Mouse (Mus musculus): ENCODE measurements around the gene Gpr19. TPM values are rescaled to one million over a fixed set of nuclear protein-coding genes. Genes with fewer than 3 reads are reported as not detected.

Gene Gpr19
- total RNA-seq, 2 experiments from 2014 or later: 24.1 to 24.7 TPM

GRCm38 (mm10) chr6:134888563-134889017, 9.8 kb downstream of the Gpr19 start:
- DNase-seq (ENCODE audit: low spot score in 2 of 2): peak; percentile 63 to 77

DNA sequence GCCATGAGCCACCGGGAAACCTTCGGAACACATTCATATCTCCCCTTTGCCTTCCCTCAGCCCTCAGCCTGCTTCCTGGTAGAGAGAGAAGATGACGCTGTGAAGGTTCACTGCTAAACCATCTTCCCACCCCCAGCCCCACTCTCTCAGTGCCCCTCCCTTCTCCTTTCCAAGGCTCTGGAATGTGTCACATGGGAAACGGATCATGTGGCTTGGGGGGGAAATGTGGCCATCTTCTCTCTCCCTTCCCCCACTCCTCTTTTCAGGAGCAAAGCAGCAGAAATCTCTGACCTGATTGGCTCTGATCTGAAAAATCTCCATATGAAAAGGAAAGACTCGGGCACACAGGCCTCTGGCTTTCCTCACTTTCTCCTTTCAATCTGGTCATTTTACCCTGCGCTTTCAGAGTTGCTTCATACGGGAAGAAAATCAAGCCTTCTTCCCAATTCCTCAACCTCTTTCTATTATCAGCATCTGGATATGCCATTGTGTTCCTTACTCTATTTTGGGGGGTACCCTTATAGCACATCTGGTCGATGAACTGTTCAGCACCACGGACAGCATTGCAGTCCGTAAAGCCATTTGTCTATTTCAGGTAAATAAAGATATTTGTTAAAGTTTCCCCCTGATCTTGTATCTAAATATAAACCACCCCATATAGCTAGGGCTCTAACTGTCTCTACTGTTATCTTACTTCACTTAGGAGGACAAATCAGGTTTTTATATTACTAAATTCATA, 10.5 kb downstream of the Gpr19 start:
- DNase-seq (ENCODE audit: low spot score in 2 of 2): peak; percentile 78 to 94

- peak; percentile 24 to 40 for DNase-seq (ENCODE audit: low spot score in 2 of 2)
Observed at GRCm38 (mm10) chr6:134887008-134887407, 11.4 kb downstream of the Gpr19 start.

GRCm38 (mm10) chr6:134886475-134886874, 11.9 kb downstream of the Gpr19 start:
- DNase-seq (ENCODE audit: low spot score in 2 of 2): no peak

GRCm38 (mm10) chr6:134885515-134885914, 12.9 kb downstream of the Gpr19 start:
- DNase-seq (ENCODE audit: low spot score in 2 of 2): no peak

GRCm38 (mm10) chr6:134883661-134884060, 14.7 kb downstream of the Gpr19 start:
- no peak for DNase-seq (ENCODE audit: low spot score in 2 of 2)

DNA sequence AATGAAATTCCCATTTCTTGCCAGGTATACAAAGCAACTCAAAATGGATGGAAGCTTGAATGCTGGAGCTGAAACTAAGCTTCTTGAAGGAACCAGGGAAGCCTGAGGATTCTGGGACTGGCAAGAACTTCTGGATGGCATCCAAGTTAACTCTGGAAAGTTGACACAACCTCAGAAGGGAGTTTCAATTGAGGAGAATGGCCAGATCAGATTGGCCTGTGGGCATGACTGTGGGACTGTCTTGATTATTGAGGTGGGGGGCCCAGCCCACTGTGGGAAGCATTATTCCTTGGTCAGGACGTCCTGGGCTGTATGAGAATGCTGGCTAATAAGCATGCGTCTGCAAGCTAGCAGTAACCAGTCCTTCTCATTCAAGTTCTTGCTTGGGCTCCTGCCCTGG, 18.3 kb downstream of the Gpr19 start:
- peak in 1 of 2 experiments; percentile 39 for DNase-seq (ENCODE audit: low spot score in 2 of 2)

- DNase-seq (ENCODE audit: low spot score in 2 of 2): no peak
Observed at GRCm38 (mm10) chr6:134879556-134879955, 18.8 kb downstream of the Gpr19 start.

GRCm38 (mm10) chr6:134877892-134878291, 20.5 kb downstream of the Gpr19 start:
- DNase-seq (ENCODE audit: low spot score in 2 of 2): no peak

DNA sequence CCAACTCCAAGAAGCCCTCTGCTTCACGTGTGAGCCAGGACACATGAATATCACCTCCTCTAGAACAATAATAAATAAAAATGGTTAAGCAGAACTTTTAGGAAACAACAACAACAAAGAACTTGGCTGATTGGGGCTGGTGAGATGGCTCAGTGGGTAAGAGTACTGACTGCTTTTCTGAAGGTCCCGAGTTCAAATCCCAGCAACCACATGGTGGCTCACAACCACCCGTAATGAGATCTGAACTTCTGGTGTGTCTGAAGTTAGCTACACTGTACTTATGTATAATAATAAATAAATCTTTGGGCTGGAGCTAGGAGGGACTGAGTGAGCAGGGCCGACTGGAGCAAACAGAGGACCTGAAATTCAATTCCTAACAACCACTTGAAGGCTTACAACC, 21.1 kb downstream of the Gpr19 start:
- no peak for DNase-seq (ENCODE audit: low spot score in 2 of 2)

DNA sequence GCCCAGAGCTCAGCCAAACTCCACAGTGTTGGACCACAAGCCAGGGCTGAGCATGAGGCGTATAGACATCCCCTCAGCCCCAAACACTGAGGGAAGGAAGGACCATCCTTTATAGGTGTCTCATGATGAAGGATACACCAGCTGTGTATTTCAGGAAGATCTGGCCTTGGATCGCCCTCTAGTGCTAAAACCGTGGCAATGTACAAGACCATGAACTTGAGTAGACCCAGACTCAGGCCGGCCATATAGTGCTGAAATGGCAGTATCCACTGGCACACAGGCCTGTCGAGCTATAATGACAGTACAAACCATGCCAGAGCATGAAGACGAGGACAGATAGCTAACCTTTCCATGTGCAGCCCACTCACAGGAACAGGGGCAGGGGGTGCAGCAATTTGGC, 21.6 kb downstream of the Gpr19 start:
- DNase-seq (ENCODE audit: low spot score in 2 of 2): no peak

DNA sequence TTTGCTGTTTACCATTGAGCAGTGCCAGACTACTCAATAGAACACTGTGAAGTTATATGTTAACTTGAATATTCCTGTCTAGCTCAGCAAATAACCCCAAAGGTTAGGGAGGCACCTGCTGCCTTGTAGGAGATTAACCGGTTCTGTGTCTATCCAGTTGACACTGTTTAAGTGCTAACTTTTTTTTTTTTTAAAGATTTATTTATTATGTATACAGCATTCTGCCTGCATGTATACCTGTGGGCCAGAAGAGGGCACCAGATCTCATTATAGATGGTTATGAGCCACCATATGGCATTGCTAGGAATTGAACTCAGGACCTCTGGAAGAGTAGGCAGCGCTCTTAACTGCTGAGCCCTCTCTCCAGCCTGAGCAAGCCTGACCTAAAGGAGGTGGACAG, 25.4 kb downstream of the Gpr19 start:
- DNase-seq (ENCODE audit: low spot score in 2 of 2): no peak

DNA sequence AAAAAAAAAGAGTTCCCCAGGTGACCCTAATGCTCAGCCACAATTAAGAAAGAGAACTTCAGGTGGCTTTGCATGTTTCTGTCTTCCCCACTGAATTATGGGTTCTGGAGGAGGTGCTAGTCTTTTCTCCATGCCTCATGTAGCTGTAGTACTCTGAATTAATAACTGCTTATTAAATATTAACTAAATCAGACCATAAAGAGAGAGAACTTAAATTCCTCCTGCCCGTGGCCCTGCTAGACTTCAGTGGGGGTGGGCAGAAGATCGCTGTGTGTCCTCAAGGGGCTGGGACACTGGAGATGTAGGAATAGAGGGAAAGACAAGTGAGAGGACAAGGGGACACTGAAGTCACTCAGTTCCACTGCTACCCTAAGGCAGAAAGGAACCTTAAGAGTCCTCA, 26.1 kb downstream of the Gpr19 start:
- DNase-seq (ENCODE audit: low spot score in 2 of 2): no peak

DNA sequence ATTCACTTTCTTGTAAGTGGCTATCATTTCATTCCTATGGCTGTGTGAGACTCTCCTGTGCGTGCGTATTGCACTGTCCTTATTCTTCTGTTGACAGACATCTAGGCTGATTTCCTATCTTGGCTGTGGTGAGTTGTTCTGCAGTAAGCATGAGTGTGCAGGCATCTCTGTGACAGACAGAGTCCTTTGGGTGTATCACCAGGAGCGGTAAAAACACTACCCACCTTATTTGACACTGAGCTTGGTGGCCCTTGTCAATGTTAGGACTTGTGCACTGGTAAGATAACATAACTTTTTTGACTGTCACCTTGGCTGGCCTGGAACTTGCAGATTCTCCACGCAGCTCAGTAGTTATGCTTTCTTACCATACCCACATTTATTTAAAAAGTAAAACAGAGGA, 27.5 kb downstream of the Gpr19 start:
- no peak for DNase-seq (ENCODE audit: low spot score in 2 of 2)

- no peak for DNase-seq (ENCODE audit: low spot score in 2 of 2)
Observed at GRCm38 (mm10) chr6:134870209-134870742, 28.1 kb downstream of the Gpr19 start.

DNA sequence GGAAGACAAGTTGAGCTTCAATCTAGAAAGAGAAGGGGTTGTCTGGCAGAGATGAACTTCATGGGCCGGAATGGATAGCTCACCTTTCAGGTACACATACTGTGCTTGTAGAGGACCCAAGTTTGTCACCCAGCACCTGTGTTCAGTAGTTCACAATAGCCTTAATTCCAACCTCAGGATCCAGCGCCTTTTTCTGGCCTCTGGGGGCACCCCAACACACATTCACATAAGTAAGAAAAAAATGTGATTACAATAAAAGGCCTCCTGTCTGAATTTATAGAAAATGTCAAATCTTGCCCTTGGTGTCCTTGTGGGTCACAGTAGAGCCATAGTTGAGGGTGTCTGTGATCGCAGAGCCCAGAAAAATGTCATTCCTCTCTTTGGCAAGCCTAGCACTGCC, 31.1 kb downstream of the Gpr19 start:
- no peak for DNase-seq (ENCODE audit: low spot score in 2 of 2)

DNA sequence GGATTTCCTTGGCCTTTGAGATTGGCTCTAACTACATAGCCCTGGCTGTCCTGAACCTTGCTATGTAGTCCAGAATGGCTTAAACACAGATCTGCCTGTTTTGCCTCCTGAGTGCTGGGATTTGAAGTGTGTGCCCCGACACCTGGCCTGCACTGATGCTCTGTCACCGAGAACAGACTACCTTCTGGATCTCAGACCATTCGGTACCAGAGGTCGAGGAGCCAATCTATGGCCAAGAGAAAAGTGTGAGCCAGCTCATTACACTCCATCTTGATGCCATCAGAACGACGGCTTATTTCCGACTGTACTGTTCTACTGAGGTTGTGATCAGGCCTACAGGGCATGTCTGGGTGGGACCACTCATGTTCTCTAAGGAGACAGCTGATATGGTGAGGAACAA, 32.3 kb downstream of the Gpr19 start:
- DNase-seq (ENCODE audit: low spot score in 2 of 2): no peak

DNA sequence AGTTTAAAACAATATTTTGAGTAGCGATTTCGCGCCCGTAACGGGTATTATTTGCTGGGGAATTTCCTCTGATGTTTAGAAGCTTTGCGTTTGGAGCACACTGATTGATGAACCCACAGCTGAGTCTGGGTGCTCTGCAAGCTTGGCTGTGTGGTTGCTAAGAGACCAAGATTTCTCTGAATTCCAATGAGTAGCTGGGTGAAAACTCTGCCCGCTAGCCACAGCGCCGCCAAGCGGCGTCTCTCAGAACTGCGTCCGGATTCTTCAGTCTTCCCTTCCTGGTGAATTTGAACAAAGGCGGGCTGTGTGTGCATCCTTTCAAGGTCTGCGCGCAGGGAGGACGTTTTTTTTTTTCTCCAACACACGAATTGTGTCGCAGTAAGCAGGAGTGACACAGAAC, 35.2 kb downstream of the Gpr19 start:
- peak; percentile 98 to 99 for DNase-seq (ENCODE audit: low spot score in 2 of 2)

- DNase-seq (ENCODE audit: low spot score in 2 of 2): peak; percentile 34 to 40
Observed at GRCm38 (mm10) chr6:134862671-134863104, 35.7 kb downstream of the Gpr19 start.

DNA sequence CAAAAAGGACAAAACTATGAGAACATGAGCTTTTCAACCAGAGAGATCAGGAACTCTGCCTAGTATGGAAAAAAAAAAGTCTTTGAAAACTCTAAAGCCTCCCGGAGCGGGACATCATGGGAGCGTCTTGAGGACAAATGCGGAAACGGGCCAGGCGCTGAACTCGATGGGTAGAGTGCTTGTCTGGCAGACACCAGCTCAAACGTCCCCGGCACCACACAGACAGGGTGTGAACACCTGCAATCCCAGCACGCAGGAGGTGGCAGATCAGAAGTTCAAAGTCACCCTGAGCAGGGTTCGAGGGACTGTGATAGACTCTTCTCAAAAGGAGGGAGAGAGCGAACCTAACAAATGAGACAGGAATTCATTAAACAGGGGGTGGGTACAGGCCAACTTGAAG, 37.0 kb downstream of the Gpr19 start:
- DNase-seq (ENCODE audit: low spot score in 2 of 2): no peak

- no peak for DNase-seq (ENCODE audit: low spot score in 2 of 2)
Observed at GRCm38 (mm10) chr6:134860275-134860674, 38.1 kb downstream of the Gpr19 start.

DNA sequence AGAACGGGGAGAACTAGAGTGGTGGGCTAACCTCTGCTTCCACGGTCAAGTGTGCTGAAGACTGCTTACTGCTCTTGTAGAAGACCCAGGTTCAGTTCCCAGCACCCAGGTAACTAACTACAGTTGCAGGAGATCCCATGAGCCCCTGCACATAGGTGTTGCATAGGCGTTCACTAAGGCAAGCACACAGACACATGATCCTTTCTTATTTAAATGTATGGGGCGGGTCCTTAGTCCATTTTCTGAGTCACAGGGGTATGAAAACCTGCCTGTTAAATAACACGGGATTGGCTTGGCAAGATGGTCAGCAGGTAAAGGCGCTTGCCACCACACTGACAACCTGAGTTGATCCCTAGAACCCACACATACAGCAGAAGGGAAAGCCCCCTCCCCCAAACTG, 39.4 kb downstream of the Gpr19 start:
- no peak for DNase-seq (ENCODE audit: low spot score in 2 of 2)

- no peak for DNase-seq (ENCODE audit: low spot score in 2 of 2)
Observed at GRCm38 (mm10) chr6:134855926-134856325, 42.5 kb downstream of the Gpr19 start.
